Mouse (Mus musculus): ENCODE measurements around the gene Lta.

DNA sequence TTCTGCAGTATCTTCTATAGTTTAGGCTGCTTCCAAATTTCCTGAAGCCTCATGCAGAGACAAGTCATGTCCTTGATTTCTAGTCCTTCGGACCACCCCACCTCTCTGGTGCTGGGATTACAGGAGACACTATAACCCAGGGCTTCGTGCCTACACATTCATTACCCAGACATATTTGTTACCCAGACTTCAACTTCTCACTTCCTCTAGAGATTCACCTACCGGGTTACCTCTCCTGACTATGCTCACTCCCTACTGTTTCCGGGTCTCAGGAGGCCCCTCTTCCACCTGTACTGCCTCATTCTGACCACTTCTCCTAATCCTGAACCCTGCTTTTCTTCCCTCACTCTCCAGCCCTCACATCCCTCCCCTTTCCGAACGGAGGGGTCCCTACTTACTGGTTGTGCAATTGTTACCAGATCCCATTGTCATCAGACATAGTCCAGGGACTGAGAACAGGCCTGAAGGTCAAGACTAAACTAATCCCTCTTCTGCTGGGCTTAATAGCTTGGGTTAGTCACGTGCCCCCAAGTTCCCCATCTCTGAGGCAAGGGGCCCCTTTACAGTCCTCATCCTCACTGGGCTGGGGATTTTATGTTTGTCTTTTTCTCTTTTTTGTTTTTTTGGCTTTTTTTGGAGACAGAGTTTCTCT lies 17.1 kb downstream of the Lta start, which contains the start of gene Lst1:
- TF ChIP-seq CTCF (conservative IDR thresholded peaks at IDR 0.05; ENCODE audit: low read length) (no peak), POU5F1 (IDR thresholded peaks at IDR 0.05; ENCODE audit: borderline replicate concordance, low read length) (no peak), NANOG (IDR thresholded peaks at IDR 0.05; ENCODE audit: borderline replicate concordance, low read length) (no peak)

Data from E14TG2a.4 (cell line).